Mouse (Mus musculus) liver, embryonic 14.5 days (tissue): ENCODE data around the gene Spata21. TPM values are rescaled to one million over a fixed set of nuclear protein-coding genes. Genes with fewer than 3 reads are reported as not detected.

Source experiments
- ATAC-seq: fragments of 200-750 bp; cut with Nextera tagmentation; 2 replicates; pipeline ENCODE4 v1.8.0; 2017; ENCODE audit warnings: moderate number of reproducible peaks, mild to moderate bottlenecking, moderate library complexity; ENCODE audit not compliant: insufficient read depth
- DNase-seq, 3 experiments: peaks; one replicate each; pipeline ENCODE4 v3.0.0-alpha.2; 2012 to 2013; ENCODE audit warnings: low read depth in 3 of 3, low spot score in 3 of 3
- H3K27ac ChIP-seq: fragments of 300-500 bp; sonication (generic); 2 replicates; pipeline ENCODE4 v1.5.1; 2014; ENCODE audit warnings: moderate library complexity, mild to moderate bottlenecking, control low read depth, inconsistent platforms
- H3K27me3 ChIP-seq: fragments of 300-500 bp; sonication (generic); 2 replicates; pipeline ENCODE4 v1.6.1; 2014; ENCODE audit warnings: mild to moderate bottlenecking, low read length, moderate library complexity; ENCODE audit not compliant: control insufficient read depth, insufficient read depth
- H3K36me3 ChIP-seq: fragments of 300-500 bp; sonication (generic); replicated peaks from 2 replicates; pipeline ENCODE4 v1.6.1; 2014; ENCODE audit warnings: low read depth; ENCODE audit not compliant: control insufficient read depth, insufficient read depth
- H3K4me1 ChIP-seq, 2 experiments: fragments of 200-500 bp in 1 of 2; fragments of 300-500 bp in 1 of 2; sonication (generic) in 1 of 2; replicated peaks; 2 replicates each; pipeline ENCODE4 v1.6.1; 2012 to 2014; ENCODE audit warnings: antibody characterized with exemption in 1 of 2, inconsistent platforms in 1 of 2, low read length in 1 of 2; ENCODE audit not compliant: control insufficient read depth in 2 of 2, insufficient read depth in 2 of 2
- H3K4me2 ChIP-seq: fragments of 300-500 bp; sonication (generic); 2 replicates; pipeline ENCODE4 v1.6.1; 2014; ENCODE audit warnings: low read depth, mild to moderate bottlenecking, control low read depth, moderate library complexity
- H3K4me3 ChIP-seq, 2 experiments: fragments of 200-500 bp in 1 of 2; fragments of 300-500 bp in 1 of 2; sonication (generic) in 1 of 2; 2 replicates each; pipeline ENCODE4 v1.5.1; 2012 to 2014; ENCODE audit warnings: low read depth in 2 of 2, low read length in 2 of 2, mild to moderate bottlenecking in 2 of 2, control low read depth in 1 of 2, inconsistent platforms in 1 of 2, moderate library complexity in 1 of 2; ENCODE audit not compliant: insufficient read depth in 1 of 2
- H3K9ac ChIP-seq: fragments of 300-500 bp; sonication (generic); replicated peaks from 2 replicates; pipeline ENCODE4 v1.6.1; 2014; ENCODE audit warnings: mild to moderate bottlenecking, control low read depth, moderate library complexity
- H3K9me3 ChIP-seq: fragments of 300-500 bp; sonication (generic); 2 replicates; pipeline ENCODE4 v1.6.1; 2016; ENCODE audit warnings: low read length, mixed read lengths; ENCODE audit not compliant: control insufficient read depth
- CTCF ChIP-seq: IDR thresholded peaks from 2 replicates; pipeline ENCODE4 v1.5.1; 2016; ENCODE audit warnings: antibody characterized with exemption, low read depth, control low read depth
- EP300 ChIP-seq: IDR thresholded peaks from 2 replicates; pipeline ENCODE4 v1.6.1; 2016; ENCODE audit warnings: antibody characterized with exemption, low read depth
- WGBS: fragments of 180-500 bp; shearing (Covaris S2); extraction: QIAGEN DNeasy Blood & Tissue Kit; methylation state at CpG from one replicate; pipeline ENCODE4 v1.1.7; 2014; ENCODE audit not compliant: insufficient replicate concordance; 5-methylcytosine and 5-hydroxymethylcytosine counted together
- polyA plus RNA-seq, 2 experiments: library from polyadenylated mRNA; depleted of rRNA in 1 of 2; stranded (reverse) in 1 of 2; unstranded in 1 of 2; fragments of >200 nt; fragmentation: Nextera tagmentation in 1 of 2; extraction: Ambion mirVana in 1 of 2; gene quantifications; 2 replicates each; pipeline versions ENCODE4 v1.2.1 to v1.2.3; 2012 to 2014

The Spata21 gene
- polyA plus RNA-seq, 2 experiments = not detected

GRCm38 (mm10) chr4:141078510-141079137 is 9.5 kb upstream of the Spata21 start:
- DNase-seq = no peak
- Histone ChIP-seq H3K4me3 (peak overlapping the region in 1 of 2 experiments; percentile 96; a peak in 1 of 4 replicates), H3K9ac (no peak overlapping the region), H3K36me3 (peaks cover 3% of the 10 kb centered on the region), H3K4me1 (peaks cover 27% of the 10 kb centered on the region in 2 experiments), H3K27me3 (no peaks in the 10 kb centered on the region), H3K9me3 (no peaks in the 10 kb centered on the region), H3K27ac (no peak overlapping the region), H3K4me2 (peak overlapping the region; percentile 17; the same call in 1 of the 2 replicates)
- no peak for ATAC-seq
- WGBS = 67% methylated on average over 18 of the region's 18 CpGs
- TF ChIP-seq CTCF (no peak), EP300 (no peak)

GRCm38 (mm10) chr4:141086862-141087261 is 1.3 kb upstream of the Spata21 start:
- Histone ChIP-seq H3K9me3 (no peaks in the 10 kb centered on the region), H3K27me3 (no peaks in the 10 kb centered on the region), H3K4me2 (0 out of 2 replicates have a peak overlapping the region, but pooled peaks have one; percentile 3), H3K4me3 (no peak overlapping the region), H3K4me1 (peaks cover 0 to 6% of the 10 kb centered on the region in 2 experiments; a peak in 1 of 4 replicates), H3K27ac (no peak overlapping the region), H3K36me3 (no peaks in the 10 kb centered on the region), H3K9ac (no peak overlapping the region)
- DNase-seq (no peak), ATAC-seq (peak; percentile 82)
- WGBS = 36% methylated on average over 10 of the region's 10 CpGs
- TF ChIP-seq EP300 (no peak), CTCF (no peak)

- H3K4me1 ChIP-seq = peaks cover 0 to 6% of the 10 kb centered on the region in 2 experiments; a peak in 1 of 4 replicates
- no peak overlapping the region for H3K9ac ChIP-seq
- H3K27me3 ChIP-seq = no peaks in the 10 kb centered on the region
- ATAC-seq = no peak
- TF ChIP-seq EP300 (no peak), CTCF (no peak)
- no peak for DNase-seq
- H3K9me3 ChIP-seq = no peaks in the 10 kb centered on the region
- whole genome bisulfite sequencing = 52% methylated on average over 9 of the region's 9 CpGs
- no peaks in the 10 kb centered on the region for H3K36me3 ChIP-seq
- H3K27ac ChIP-seq = no peak overlapping the region
- H3K4me3 ChIP-seq = no peak overlapping the region
- no peak overlapping the region for H3K4me2 ChIP-seq
These were observed 581 bp downstream of the Spata21 start for GRCm38 (mm10) chr4:141088714-141089113.

GRCm38 (mm10) chr4:141095016-141095415 is 6.9 kb downstream of the Spata21 start:
- Histone ChIP-seq H3K27ac (no peak overlapping the region), H3K4me3 (no peak overlapping the region), H3K4me2 (no peak overlapping the region), H3K4me1 (peaks cover 7 to 13% of the 10 kb centered on the region in 2 experiments; a peak in 3 of 4 replicates), H3K27me3 (no peaks in the 10 kb centered on the region), H3K36me3 (no peaks in the 10 kb centered on the region), H3K9me3 (no peaks in the 10 kb centered on the region), H3K9ac (no peak overlapping the region)
- 72% methylated on average over 10 of the region's 10 CpGs for WGBS
- DNase-seq = no peak
- no peak for TF ChIP-seq EP300
- no peak for TF ChIP-seq CTCF
- no peak for ATAC-seq

GRCm38 (mm10) chr4:141096710-141097109 is 8.6 kb downstream of the Spata21 start:
- Histone ChIP-seq H3K4me2 (no peak overlapping the region), H3K27ac (no peak overlapping the region), H3K4me3 (no peak overlapping the region), H3K36me3 (no peaks in the 10 kb centered on the region), H3K27me3 (no peaks in the 10 kb centered on the region), H3K9me3 (no peaks in the 10 kb centered on the region), H3K9ac (no peak overlapping the region), H3K4me1 (peaks cover 7 to 13% of the 10 kb centered on the region in 2 experiments; a peak in 3 of 4 replicates)
- WGBS = 27% methylated on average over 9 of the region's 9 CpGs
- TF ChIP-seq CTCF (no peak), EP300 (no peak)
- ATAC-seq = no peak
- DNase-seq = no peak
